Mouse (Mus musculus): ENCODE results near the gene Wsb1. TPM values are rescaled to one million over a fixed set of nuclear protein-coding genes. Genes with fewer than 3 reads are reported as not detected.
"Not testable (repeated sequence)": the region's sequence is repeated elsewhere in the genome, so short reads cannot be mapped to it uniquely, and the experiment has no call there.

Gene Wsb1
- total and polyA plus RNA-seq, 3 experiments: 48.8 to 90.9 (median 57.0) TPM

DNA sequence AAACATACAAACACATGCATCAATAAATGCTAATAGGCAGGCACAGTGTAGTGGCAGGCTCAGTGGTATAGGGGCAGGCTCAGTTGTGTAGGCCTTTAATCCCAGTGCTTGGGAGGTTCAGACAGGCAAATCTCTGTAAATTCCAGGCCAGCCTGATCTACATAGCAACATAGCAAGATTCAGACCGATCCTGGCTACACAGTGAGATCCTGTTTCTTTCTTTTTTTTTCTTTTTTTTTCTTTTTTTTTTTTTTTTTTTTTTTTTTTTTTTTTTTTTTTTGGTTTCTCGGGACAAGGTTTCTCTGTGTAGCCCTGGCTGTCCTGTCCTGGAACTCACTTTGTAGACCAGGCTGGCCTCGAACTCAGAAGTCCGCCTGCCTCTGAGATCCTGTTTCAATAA, 5.7 kb upstream of the Wsb1 start:
- TF ChIP-seq ZNF384 (IDR thresholded peaks at IDR 0.05; ENCODE audit: low read depth, low read length): peak; percentile 50
- not testable (repeated sequence) for H3K4me3 ChIP-seq (ENCODE audit: control insufficient read depth in 1 of 2, insufficient read depth in 1 of 2, low read depth in 2 of 2, low read length in 2 of 2); H3K4me1 ChIP-seq (ENCODE audit: control insufficient read depth in 1 of 2, insufficient read depth in 2 of 2, low read length in 2 of 2)

DNA sequence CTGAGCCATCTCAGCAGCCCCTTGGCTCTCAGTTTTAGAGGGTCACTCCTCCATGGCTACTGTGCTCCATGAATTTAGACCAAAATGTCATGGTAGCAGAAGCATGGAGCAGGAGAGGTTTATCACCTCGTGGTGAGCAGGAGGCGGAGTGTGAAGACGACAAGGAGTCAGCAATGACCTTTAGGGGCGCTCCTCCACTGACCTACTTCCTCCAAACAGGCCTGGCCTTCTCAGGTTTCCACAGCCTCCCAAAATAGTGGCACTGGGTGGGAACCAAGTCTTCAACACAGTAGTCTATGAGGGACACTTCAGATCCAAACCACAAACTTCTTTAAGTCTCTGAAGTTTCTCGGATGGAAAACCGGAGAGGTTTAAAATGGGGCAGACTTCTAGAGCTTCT, 4.3 kb upstream of the Wsb1 start:
- Histone ChIP-seq H3K9ac (ENCODE audit: control insufficient read depth, low read depth, low read length, poor library complexity, severe bottlenecking) (no peak overlapping the region), H3K4me1 (ENCODE audit: control insufficient read depth in 1 of 2, insufficient read depth in 2 of 2, low read length in 2 of 2) (peaks cover 0 to 11% of the 10 kb centered on the region in 2 experiments; a peak in 2 of 4 replicates), H3K27me3 (ENCODE audit: control insufficient read depth in 1 of 2, insufficient read depth in 2 of 2, low read length in 2 of 2) (no peaks in the 10 kb centered on the region), H3K79me2 (ENCODE audit: control insufficient read depth, insufficient read depth, low read length, poor library complexity) (peaks cover 7% of the 10 kb centered on the region), H3K4me3 (ENCODE audit: control insufficient read depth in 1 of 2, insufficient read depth in 1 of 2, low read depth in 2 of 2, low read length in 2 of 2) (no peak overlapping the region), H3K9me3 (replicated peaks; ENCODE audit: insufficient read depth, low read length) (no peaks in the 10 kb centered on the region), H3K27ac (ENCODE audit: control insufficient read depth, low read depth, low read length) (no peak overlapping the region), H3K36me3 (ENCODE audit: control insufficient read depth in 1 of 2, insufficient read depth in 2 of 2, low read length in 2 of 2) (peaks cover 0 to 9% of the 10 kb centered on the region in 2 experiments; a peak in 2 of 4 replicates)
- DNase-seq (ENCODE audit: low read depth, low spot score): no peak
- no peak for TF ChIP-seq MXI1 (IDR thresholded peaks at IDR 0.05; ENCODE audit: low read depth, low read length)
- no peak for TF ChIP-seq CHD2 (IDR thresholded peaks at IDR 0.05; ENCODE audit: low read length)

More for the DNA sequence above, 5.7 kb upstream of the Wsb1 start:
- not testable (repeated sequence) for H3K27ac ChIP-seq (ENCODE audit: control insufficient read depth, low read depth, low read length); DNase-seq (ENCODE audit: low read depth, low spot score); H3K79me2 ChIP-seq (ENCODE audit: control insufficient read depth, insufficient read depth, low read length, poor library complexity); H3K9ac ChIP-seq (ENCODE audit: control insufficient read depth, low read depth, low read length, poor library complexity, severe bottlenecking); H3K9me3 ChIP-seq (replicated peaks; ENCODE audit: insufficient read depth, low read length); H3K27me3 ChIP-seq (ENCODE audit: control insufficient read depth in 1 of 2, insufficient read depth in 2 of 2, low read length in 2 of 2); H3K36me3 ChIP-seq (ENCODE audit: control insufficient read depth in 1 of 2, insufficient read depth in 2 of 2, low read length in 2 of 2)

- DNase-seq (ENCODE audit: low read depth, low spot score): peak; percentile 61
- Histone ChIP-seq H3K27ac (ENCODE audit: control insufficient read depth, low read depth, low read length) (peak overlapping the region; percentile 85), H3K79me2 (ENCODE audit: control insufficient read depth, insufficient read depth, low read length, poor library complexity) (peaks cover 29% of the 10 kb centered on the region), H3K4me1 (ENCODE audit: control insufficient read depth in 1 of 2, insufficient read depth in 2 of 2, low read length in 2 of 2) (peaks cover 12 to 14% of the 10 kb centered on the region in 2 experiments), H3K9me3 (replicated peaks; ENCODE audit: insufficient read depth, low read length) (no peaks in the 10 kb centered on the region), H3K27me3 (ENCODE audit: control insufficient read depth in 1 of 2, insufficient read depth in 2 of 2, low read length in 2 of 2) (no peaks in the 10 kb centered on the region), H3K9ac (ENCODE audit: control insufficient read depth, low read depth, low read length, poor library complexity, severe bottlenecking) (peak overlapping the region; percentile 94), H3K36me3 (ENCODE audit: control insufficient read depth in 1 of 2, insufficient read depth in 2 of 2, low read length in 2 of 2) (peaks cover 27 to 38% of the 10 kb centered on the region in 2 experiments), H3K4me3 (ENCODE audit: control insufficient read depth in 1 of 2, insufficient read depth in 1 of 2, low read depth in 2 of 2, low read length in 2 of 2) (peak overlapping the region; percentile 87 to 91)
- peak; percentile 59 for TF ChIP-seq MXI1 (IDR thresholded peaks at IDR 0.05; ENCODE audit: low read depth, low read length)
- no peak for TF ChIP-seq RAD21 (IDR thresholded peaks at IDR 0.05; ENCODE audit: low read depth, low read length)
- no peak for TF ChIP-seq ZC3H11A (IDR thresholded peaks at IDR 0.05; ENCODE audit: low read depth, low read length)
- peak; percentile 10 for TF ChIP-seq SIN3A (IDR thresholded peaks at IDR 0.05; ENCODE audit: low read length)
- TF ChIP-seq POLR2AphosphoS5 (IDR thresholded peaks at IDR 0.05; ENCODE audit: borderline replicate concordance, low read depth, low read length): no peak
- TF ChIP-seq MAX (IDR thresholded peaks at IDR 0.05; ENCODE audit: low read length): peak; percentile 7; the same call in 1 of the 2 replicates
- TF ChIP-seq NRF1 (IDR thresholded peaks at IDR 0.05; ENCODE audit: insufficient read depth, low read depth, low read length, poor library complexity, severe bottlenecking): 0 out of 2 replicates have a peak, but pooled peaks have one; percentile 4
- peak; percentile 84; the same call in 1 of the 2 replicates for TF ChIP-seq CHD1 (IDR thresholded peaks at IDR 0.05; ENCODE audit: low read depth, low read length)
- TF ChIP-seq USF1 (IDR thresholded peaks at IDR 0.05; ENCODE audit: low read depth, low read length): no peak
- peak in 1 of 2 experiments; percentile 0; a peak in 1 of 4 replicates for TF ChIP-seq POLR2A (IDR thresholded peaks at IDR 0.05; ENCODE audit: control insufficient read depth in 1 of 2, insufficient read depth in 1 of 2, low read depth in 1 of 2, low read length in 2 of 2, poor library complexity in 1 of 2)
- TF ChIP-seq UBTF (IDR thresholded peaks at IDR 0.05; ENCODE audit: borderline replicate concordance, insufficient read depth, low read depth, low read length): peak; percentile 90; the same call in 1 of the 2 replicates
- no peak for TF ChIP-seq RCOR1 (IDR thresholded peaks at IDR 0.05; ENCODE audit: low read depth, low read length)
- no peak for TF ChIP-seq POLR2AphosphoS2 (IDR thresholded peaks at IDR 0.05; ENCODE audit: low read length)
- TF ChIP-seq BHLHE40 (IDR thresholded peaks at IDR 0.05; ENCODE audit: borderline replicate concordance, low read depth, low read length): no peak
Observed at GRCm38 (mm10) chr11:79253542-79254390, 705 bp downstream of the Wsb1 start.

Measured in MEL (cell line).